Mouse (Mus musculus): ENCODE measurements around the gene Carmil2. TPM values are rescaled to one million over a fixed set of nuclear protein-coding genes. Genes with fewer than 3 reads are reported as not detected.

Carmil2 gene
- polyA plus RNA-seq, 2 experiments, result 0.63 to 2.3 TPM

- Histone ChIP-seq H3K4me3 (replicated peaks; ENCODE audit: low read length) (no peak overlapping the region), H3K9me3 (ENCODE audit: control insufficient read depth, low read length) (no peaks in the 10 kb centered on the region), H3K27ac (replicated peaks; ENCODE audit: low read depth, low read length) (no peak overlapping the region), H3K4me2 (replicated peaks; ENCODE audit: low read depth, low read length, severe bottlenecking) (no peak overlapping the region), H3K36me3 (ENCODE audit: control insufficient read depth, insufficient read depth, low read length) (peaks cover 31% of the 10 kb centered on the region), H3K4me1 (ENCODE audit: control insufficient read depth, insufficient read depth, low read length) (peaks cover 16% of the 10 kb centered on the region), H3K27me3 (ENCODE audit: control insufficient read depth, insufficient read depth, low read length) (no peaks in the 10 kb centered on the region), H3K9ac (ENCODE audit: low read depth, low read length, severe bottlenecking) (no peak overlapping the region)
- DNase-seq (ENCODE audit: low spot score) (no peak), ATAC-seq (ENCODE audit: low FRiP score, low read depth) (no peak)
- TF ChIP-seq POLR2A (IDR thresholded peaks at IDR 0.05; ENCODE audit: borderline replicate concordance, extremely low read depth, insufficient read depth, insufficient read length), result no peak
- 79% methylated on average over 2 of the region's 2 CpGs for WGBS
Measured at GRCm38 (mm10) chr8:105640511-105640910, 45.6 kb upstream of the Carmil2 start.

GRCm38 (mm10) chr8:105645205-105645604, 40.9 kb upstream of the Carmil2 start:
- ATAC-seq (ENCODE audit: low FRiP score, low read depth) (no peak), DNase-seq (ENCODE audit: low spot score) (no peak)
- no peak overlapping the region for H3K9ac ChIP-seq (ENCODE audit: low read depth, low read length, severe bottlenecking)
- H3K9me3 ChIP-seq (ENCODE audit: control insufficient read depth, low read length), result no peaks in the 10 kb centered on the region
- H3K36me3 ChIP-seq (ENCODE audit: control insufficient read depth, insufficient read depth, low read length), result peaks cover 45% of the 10 kb centered on the region
- no peak overlapping the region for H3K4me2 ChIP-seq (replicated peaks; ENCODE audit: low read depth, low read length, severe bottlenecking)
- no peak for TF ChIP-seq POLR2A (IDR thresholded peaks at IDR 0.05; ENCODE audit: borderline replicate concordance, extremely low read depth, insufficient read depth, insufficient read length)
- peaks cover 3% of the 10 kb centered on the region; the same call in 1 of the 2 replicates for H3K4me1 ChIP-seq (ENCODE audit: control insufficient read depth, insufficient read depth, low read length)
- no peak overlapping the region for H3K27ac ChIP-seq (replicated peaks; ENCODE audit: low read depth, low read length)
- WGBS, result 100% methylated on average over 1 of the region's 1 CpGs
- H3K27me3 ChIP-seq (ENCODE audit: control insufficient read depth, insufficient read depth, low read length), result no peaks in the 10 kb centered on the region
- no peak overlapping the region for H3K4me3 ChIP-seq (replicated peaks; ENCODE audit: low read length)

- Histone ChIP-seq H3K36me3 (ENCODE audit: control insufficient read depth, insufficient read depth, low read length) (peaks cover 66% of the 10 kb centered on the region), H3K27me3 (ENCODE audit: control insufficient read depth, insufficient read depth, low read length) (no peaks in the 10 kb centered on the region), H3K9me3 (ENCODE audit: control insufficient read depth, low read length) (no peaks in the 10 kb centered on the region), H3K4me3 (replicated peaks; ENCODE audit: low read length) (no peak overlapping the region), H3K4me1 (ENCODE audit: control insufficient read depth, insufficient read depth, low read length) (no peaks in the 10 kb centered on the region), H3K27ac (replicated peaks; ENCODE audit: low read depth, low read length) (no peak overlapping the region), H3K4me2 (replicated peaks; ENCODE audit: low read depth, low read length, severe bottlenecking) (no peak overlapping the region), H3K9ac (ENCODE audit: low read depth, low read length, severe bottlenecking) (no peak overlapping the region)
- TF ChIP-seq POLR2A (IDR thresholded peaks at IDR 0.05; ENCODE audit: borderline replicate concordance, extremely low read depth, insufficient read depth, insufficient read length), result no peak
- no peak for ATAC-seq (ENCODE audit: low FRiP score, low read depth)
- WGBS, result 93% methylated on average over 1 of the region's 1 CpGs
- no peak for DNase-seq (ENCODE audit: low spot score)
Measured at GRCm38 (mm10) chr8:105648929-105649328, 37.1 kb upstream of the Carmil2 start.

GRCm38 (mm10) chr8:105657641-105658040, 28.4 kb upstream of the Carmil2 start:
- H3K27me3 ChIP-seq (ENCODE audit: control insufficient read depth, insufficient read depth, low read length), result no peaks in the 10 kb centered on the region
- no peak overlapping the region for H3K9ac ChIP-seq (ENCODE audit: low read depth, low read length, severe bottlenecking)

GRCm38 (mm10) chr8:105661167-105661566, 24.9 kb upstream of the Carmil2 start:
- Histone ChIP-seq H3K4me2 (replicated peaks; ENCODE audit: low read depth, low read length, severe bottlenecking) (no peak overlapping the region), H3K9me3 (ENCODE audit: control insufficient read depth, low read length) (no peaks in the 10 kb centered on the region), H3K27me3 (ENCODE audit: control insufficient read depth, insufficient read depth, low read length) (no peaks in the 10 kb centered on the region), H3K27ac (replicated peaks; ENCODE audit: low read depth, low read length) (no peak overlapping the region), H3K4me1 (ENCODE audit: control insufficient read depth, insufficient read depth, low read length) (no peaks in the 10 kb centered on the region), H3K9ac (ENCODE audit: low read depth, low read length, severe bottlenecking) (no peak overlapping the region), H3K36me3 (ENCODE audit: control insufficient read depth, insufficient read depth, low read length) (peaks cover 36% of the 10 kb centered on the region), H3K4me3 (replicated peaks; ENCODE audit: low read length) (no peak overlapping the region)
- WGBS, result 80% methylated on average over 3 of the region's 3 CpGs
- no peak for TF ChIP-seq POLR2A (IDR thresholded peaks at IDR 0.05; ENCODE audit: borderline replicate concordance, extremely low read depth, insufficient read depth, insufficient read length)
- no peak for ATAC-seq (ENCODE audit: low FRiP score, low read depth)
- no peak for DNase-seq (ENCODE audit: low spot score)

More at GRCm38 (mm10) chr8:105657641-105658040, 28.4 kb upstream of the Carmil2 start:
- Histone ChIP-seq H3K4me2 (replicated peaks; ENCODE audit: low read depth, low read length, severe bottlenecking) (no peak overlapping the region), H3K36me3 (ENCODE audit: control insufficient read depth, insufficient read depth, low read length) (peaks cover 27% of the 10 kb centered on the region), H3K27ac (replicated peaks; ENCODE audit: low read depth, low read length) (no peak overlapping the region), H3K9me3 (ENCODE audit: control insufficient read depth, low read length) (no peaks in the 10 kb centered on the region), H3K4me1 (ENCODE audit: control insufficient read depth, insufficient read depth, low read length) (no peaks in the 10 kb centered on the region), H3K4me3 (replicated peaks; ENCODE audit: low read length) (no peak overlapping the region)
- ATAC-seq (ENCODE audit: low FRiP score, low read depth) (no peak), DNase-seq (ENCODE audit: low spot score) (no peak)
- no peak for TF ChIP-seq POLR2A (IDR thresholded peaks at IDR 0.05; ENCODE audit: borderline replicate concordance, extremely low read depth, insufficient read depth, insufficient read length)

GRCm38 (mm10) chr8:105677891-105678290, 8.2 kb upstream of the Carmil2 start:
- Histone ChIP-seq H3K36me3 (ENCODE audit: control insufficient read depth, insufficient read depth, low read length) (peaks cover 94% of the 10 kb centered on the region), H3K4me3 (replicated peaks; ENCODE audit: low read length) (no peak overlapping the region), H3K9ac (ENCODE audit: low read depth, low read length, severe bottlenecking) (no peak overlapping the region), H3K4me2 (replicated peaks; ENCODE audit: low read depth, low read length, severe bottlenecking) (no peak overlapping the region), H3K27me3 (ENCODE audit: control insufficient read depth, insufficient read depth, low read length) (no peaks in the 10 kb centered on the region), H3K9me3 (ENCODE audit: control insufficient read depth, low read length) (no peaks in the 10 kb centered on the region), H3K27ac (replicated peaks; ENCODE audit: low read depth, low read length) (no peak overlapping the region), H3K4me1 (ENCODE audit: control insufficient read depth, insufficient read depth, low read length) (no peaks in the 10 kb centered on the region)
- no peak for DNase-seq (ENCODE audit: low spot score)
- ATAC-seq (ENCODE audit: low FRiP score, low read depth), result no peak
- TF ChIP-seq POLR2A (IDR thresholded peaks at IDR 0.05; ENCODE audit: borderline replicate concordance, extremely low read depth, insufficient read depth, insufficient read length), result no peak
- 95% methylated on average over 1 of the region's 1 CpGs for WGBS
